Mouse (Mus musculus) ZHBTc4 (cell line): ENCODE results near the gene Slc39a13.
"Not testable (repeated sequence)": the region's sequence is repeated elsewhere in the genome, so short reads cannot be mapped to it uniquely, and the experiment has no call there.

Source experiments
- DNase-seq: peaks from one replicate; pipeline ENCODE4 v3.0.0-alpha.2; 2011; ENCODE audit warnings: low read depth, low spot score

Slc39a13 gene

GRCm38 (mm10) chr2:91070076-91070800, at the start of gene Slc39a13:
Gene Slc39a13, minus strand, starts transcription at chr2:91070417.
- DNase-seq: peak; percentile 97

GRCm38 (mm10) chr2:91119551-91119950, 49.3 kb upstream of the Slc39a13 start:
- DNase-seq: no peak

- no peak for DNase-seq
These were observed 48.8 kb upstream of the Slc39a13 start for GRCm38 (mm10) chr2:91119061-91119460.

GRCm38 (mm10) chr2:91118647-91119046, 48.4 kb upstream of the Slc39a13 start:
- DNase-seq: no peak

- no peak for DNase-seq
These were observed 47.5 kb upstream of the Slc39a13 start, which contains the start of gene Mybpc3 for GRCm38 (mm10) chr2:91117585-91118275. Gene Mybpc3, plus strand, starts transcription at chr2:91118144.

GRCm38 (mm10) chr2:91116842-91117241, 46.6 kb upstream of the Slc39a13 start:
- no peak for DNase-seq

GRCm38 (mm10) chr2:91115578-91115970, 45.4 kb upstream of the Slc39a13 start:
- no peak for DNase-seq

- peak; percentile 96 for DNase-seq
These were observed 44.8 kb upstream of the Slc39a13 start for GRCm38 (mm10) chr2:91114781-91115577.

GRCm38 (mm10) chr2:91113852-91114251, 43.6 kb upstream of the Slc39a13 start:
- no peak for DNase-seq

GRCm38 (mm10) chr2:91113334-91113733, 43.1 kb upstream of the Slc39a13 start:
- DNase-seq: no peak

GRCm38 (mm10) chr2:91112491-91112890, 42.3 kb upstream of the Slc39a13 start:
- peak; percentile 97 for DNase-seq

- DNase-seq: not testable (repeated sequence)
These were observed 41.6 kb upstream of the Slc39a13 start for GRCm38 (mm10) chr2:91111832-91112231.

- DNase-seq: peak; percentile 87
These were observed 40.2 kb upstream of the Slc39a13 start for GRCm38 (mm10) chr2:91110429-91110828.

- DNase-seq: no peak
These were observed 39.7 kb upstream of the Slc39a13 start for GRCm38 (mm10) chr2:91109807-91110385.

- no peak for DNase-seq
These were observed 39.0 kb upstream of the Slc39a13 start for GRCm38 (mm10) chr2:91109241-91109640.

GRCm38 (mm10) chr2:91108156-91108555, 37.9 kb upstream of the Slc39a13 start:
- DNase-seq: no peak

GRCm38 (mm10) chr2:91101124-91101740, 31.0 kb upstream of the Slc39a13 start:
- DNase-seq: peak; percentile 91

- DNase-seq: no peak
These were observed 27.9 kb upstream of the Slc39a13 start for GRCm38 (mm10) chr2:91098156-91098555.

GRCm38 (mm10) chr2:91097015-91097414, 26.8 kb upstream of the Slc39a13 start:
- no peak for DNase-seq

GRCm38 (mm10) chr2:91096524-91096923, 26.3 kb upstream of the Slc39a13 start:
- no peak for DNase-seq

- DNase-seq: no peak
These were observed 20.6 kb upstream of the Slc39a13 start for GRCm38 (mm10) chr2:91090827-91091226.
